Mouse (Mus musculus): Measurements from ENCODE around the gene Timeless. TPM values are rescaled to one million over a fixed set of nuclear protein-coding genes. Genes with fewer than 3 reads are reported as not detected.
"Not testable (repeated sequence)": the region's sequence is repeated elsewhere in the genome, so short reads cannot be mapped to it uniquely, and the experiment has no call there.

The Timeless gene
- polyA plus RNA-seq, 3 experiments from 2014 or later, result 23.2 to 45.9 (median 27.2) TPM

- ATAC-seq, result not testable (repeated sequence)
These were observed 17.8 kb upstream of the Timeless start for GRCm38 (mm10) chr10:128214112-128214511.

GRCm38 (mm10) chr10:128214981-128215380 is 16.9 kb upstream of the Timeless start:
- no peak for ATAC-seq

- ATAC-seq, result no peak
These were observed 13.3 kb upstream of the Timeless start for GRCm38 (mm10) chr10:128218387-128219117.

- ATAC-seq, result peak; percentile 74
These were observed 10.2 kb upstream of the Timeless start for GRCm38 (mm10) chr10:128221533-128222286.

GRCm38 (mm10) chr10:128225064-128225463 is 6.8 kb upstream of the Timeless start:
- ATAC-seq, result no peak

- no peak for ATAC-seq
These were observed 6.3 kb upstream of the Timeless start, which contains the start of gene Mip for GRCm38 (mm10) chr10:128225538-128225937. Gene Mip, plus strand, starts transcription at chr10:128225838.

- ATAC-seq, result no peak
These were observed 4.3 kb upstream of the Timeless start for GRCm38 (mm10) chr10:128227592-128227991.

GRCm38 (mm10) chr10:128228009-128228408 is 3.9 kb upstream of the Timeless start:
- ATAC-seq, result no peak

- no peak for ATAC-seq
These were observed 1.3 kb upstream of the Timeless start for GRCm38 (mm10) chr10:128230582-128230981.

GRCm38 (mm10) chr10:128231146-128231545 is 719 bp upstream of the Timeless start:
- no peak for ATAC-seq

- peak; percentile 39 for ATAC-seq
These were observed 638 bp downstream of the Timeless start for GRCm38 (mm10) chr10:128232420-128232985.

- no peak for ATAC-seq
These were observed 4.5 kb downstream of the Timeless start for GRCm38 (mm10) chr10:128236321-128236720.

- no peak for ATAC-seq
These were observed 6.1 kb downstream of the Timeless start for GRCm38 (mm10) chr10:128237807-128238480.

- ATAC-seq, result no peak
These were observed 7.3 kb downstream of the Timeless start for GRCm38 (mm10) chr10:128239140-128239539.

GRCm38 (mm10) chr10:128240131-128240530 is 8.3 kb downstream of the Timeless start:
- ATAC-seq, result no peak

GRCm38 (mm10) chr10:128243252-128243651 is 11.4 kb downstream of the Timeless start:
- no peak for ATAC-seq

- no peak for ATAC-seq
These were observed 12.3 kb downstream of the Timeless start for GRCm38 (mm10) chr10:128244121-128244520.

GRCm38 (mm10) chr10:128247020-128247732 is 15.3 kb downstream of the Timeless start:
- no peak for ATAC-seq

GRCm38 (mm10) chr10:128250565-128250964 is 18.7 kb downstream of the Timeless start:
- ATAC-seq, result no peak

GRCm38 (mm10) chr10:128253677-128254255 is 21.9 kb downstream of the Timeless start, which contains the start of gene Apon:
Gene Apon, plus strand, starts transcription at chr10:128254096.
- ATAC-seq, result no peak

GRCm38 (mm10) chr10:128255925-128256324 is 24.1 kb downstream of the Timeless start:
- ATAC-seq, result no peak

- ATAC-seq, result no peak
These were observed 24.5 kb downstream of the Timeless start for GRCm38 (mm10) chr10:128256328-128256727.

Data from inflammation-experienced regulatory T-cells, adult 6 months (primary cell).